Mouse (Mus musculus) right cerebral cortex, postnatal 25 days (tissue): Measurements from ENCODE around the gene Mslnl.
"Not testable (repeated sequence)": the region's sequence is repeated elsewhere in the genome, so short reads cannot be mapped to it uniquely, and the experiment has no call there.

Experiments used
- DNase-seq: peaks from one replicate; pipeline ENCODE4 v3.0.0; 2022

Mslnl gene

GRCm38 (mm10) chr17:25735745-25736144, at the start of gene Mslnl:
Gene Mslnl, plus strand, starts transcription at chr17:25736042.
- no peak for DNase-seq

- no peak for DNase-seq
These were observed 49.5 kb upstream of the Mslnl start for GRCm38 (mm10) chr17:25686323-25686722.

- DNase-seq: no peak
These were observed 46.9 kb upstream of the Mslnl start for GRCm38 (mm10) chr17:25688922-25689321.

DNA sequence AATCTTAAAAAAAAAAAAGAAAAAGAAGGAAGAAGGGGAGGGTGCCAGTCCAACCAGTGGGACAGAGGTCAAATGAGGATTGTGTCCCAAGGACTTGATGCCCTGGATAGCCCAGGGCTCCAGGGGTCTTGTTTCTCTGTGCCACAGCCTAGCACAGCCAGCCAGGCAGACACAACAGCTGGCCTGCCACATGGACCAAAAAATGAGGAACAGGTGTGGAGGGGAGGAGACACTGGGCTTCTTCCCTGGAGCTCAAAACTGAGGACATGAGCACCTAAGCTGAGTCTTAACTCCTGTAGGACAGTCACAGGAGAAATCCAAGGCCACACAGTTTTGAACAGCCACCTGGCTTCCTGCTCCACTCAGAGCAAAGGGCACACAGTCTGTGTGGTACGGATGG, 39.6 kb upstream of the Mslnl start:
- DNase-seq: no peak

DNA sequence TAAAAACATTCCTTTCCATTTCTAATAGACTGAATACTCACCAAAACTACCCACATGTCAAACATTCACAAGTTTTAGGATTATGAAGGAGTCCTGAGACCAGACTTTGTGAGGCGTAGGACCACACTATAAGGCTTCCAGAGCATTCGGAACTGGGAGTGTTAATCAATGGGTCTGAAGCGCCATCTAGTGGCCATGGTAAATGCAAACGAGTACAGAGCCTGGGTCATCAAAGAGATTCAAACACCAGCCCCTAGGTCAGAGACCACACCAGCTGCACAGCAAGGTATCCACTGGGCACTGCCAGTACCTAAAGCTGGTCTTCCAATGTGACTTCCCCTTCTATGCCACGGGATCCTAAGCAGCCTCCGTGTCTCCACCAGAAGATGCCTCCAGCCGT, 37.4 kb upstream of the Mslnl start:
- DNase-seq: peak; percentile 74

- DNase-seq: no peak
These were observed 34.9 kb upstream of the Mslnl start for GRCm38 (mm10) chr17:25700863-25701496.

DNA sequence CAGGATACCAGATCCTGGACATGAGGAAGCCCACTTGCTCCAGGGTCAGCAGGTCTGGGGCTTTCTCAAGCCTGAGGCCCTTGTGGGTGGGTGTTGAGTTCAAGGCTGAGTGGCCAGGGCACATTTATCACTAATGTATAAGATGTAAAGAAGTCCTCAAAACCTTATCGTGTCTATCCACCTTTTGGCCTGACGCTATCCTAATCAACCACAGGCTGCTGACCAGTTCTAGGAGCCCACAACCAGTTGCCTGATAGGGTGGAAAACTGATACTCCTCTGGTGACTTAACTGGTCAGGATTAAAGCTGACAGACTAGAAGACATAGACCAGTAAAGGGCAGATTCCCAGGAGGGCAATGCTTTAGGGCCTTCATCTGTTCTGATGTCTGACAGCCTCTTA, 25.8 kb upstream of the Mslnl start:
- DNase-seq: no peak

DNA sequence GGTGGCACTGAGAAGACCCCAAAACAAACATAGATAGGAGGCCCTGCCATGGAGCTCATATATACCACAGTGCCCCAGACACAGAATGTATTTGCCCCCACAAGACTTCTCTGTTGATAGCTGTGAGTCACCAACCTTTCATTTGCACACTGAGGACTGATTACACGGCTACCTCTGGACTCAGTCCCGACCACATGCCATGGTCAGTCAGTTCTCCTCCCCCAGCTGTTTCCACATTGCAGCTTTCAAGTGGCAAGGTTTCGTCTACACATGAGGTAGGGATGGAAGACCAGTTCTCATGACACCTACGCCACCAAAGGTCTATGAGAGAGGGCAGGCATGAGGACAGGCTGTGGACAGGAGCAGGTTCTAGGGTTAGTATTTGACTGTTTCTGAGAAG, 24.7 kb upstream of the Mslnl start:
- DNase-seq: no peak

DNA sequence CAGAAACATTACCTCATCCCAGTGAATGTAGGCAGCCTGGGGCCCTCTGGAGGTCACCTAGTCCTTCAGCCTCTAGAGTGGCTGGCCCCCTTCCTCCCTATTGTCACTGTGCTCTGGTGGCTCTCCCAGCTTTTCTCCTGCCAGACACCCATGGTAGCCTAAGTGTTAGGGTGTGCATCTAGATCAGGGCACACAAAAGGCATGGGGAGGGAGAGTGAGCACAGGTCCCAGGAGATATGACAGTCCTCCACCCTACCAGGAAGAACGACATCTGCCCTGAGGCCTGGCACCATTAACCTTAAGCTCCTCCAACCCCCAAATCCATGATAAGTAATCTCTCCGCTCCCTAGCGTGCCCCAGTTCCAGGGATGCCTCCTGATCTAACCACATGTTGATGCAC, 20.2 kb upstream of the Mslnl start:
- DNase-seq: no peak

DNA sequence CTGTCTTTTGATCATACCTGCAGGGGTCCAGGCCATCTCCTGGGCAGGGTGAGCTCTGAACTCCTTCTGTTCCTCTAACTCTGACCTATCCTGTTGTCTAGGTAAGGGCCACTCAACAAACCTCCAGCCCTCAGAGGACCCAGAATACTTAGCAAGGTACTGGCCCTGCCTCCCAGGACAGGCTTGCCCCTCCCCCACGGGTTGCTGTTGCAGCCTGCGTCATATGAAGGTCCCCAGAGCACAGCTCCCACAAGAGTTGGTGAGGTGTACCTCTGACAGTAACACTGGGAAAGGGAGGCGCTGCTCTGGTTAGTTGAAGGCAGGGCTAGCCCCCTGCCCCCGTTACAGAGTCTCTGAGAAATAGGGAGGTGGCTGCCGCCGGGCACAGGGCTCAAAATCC, 19.7 kb upstream of the Mslnl start:
- DNase-seq: no peak

DNA sequence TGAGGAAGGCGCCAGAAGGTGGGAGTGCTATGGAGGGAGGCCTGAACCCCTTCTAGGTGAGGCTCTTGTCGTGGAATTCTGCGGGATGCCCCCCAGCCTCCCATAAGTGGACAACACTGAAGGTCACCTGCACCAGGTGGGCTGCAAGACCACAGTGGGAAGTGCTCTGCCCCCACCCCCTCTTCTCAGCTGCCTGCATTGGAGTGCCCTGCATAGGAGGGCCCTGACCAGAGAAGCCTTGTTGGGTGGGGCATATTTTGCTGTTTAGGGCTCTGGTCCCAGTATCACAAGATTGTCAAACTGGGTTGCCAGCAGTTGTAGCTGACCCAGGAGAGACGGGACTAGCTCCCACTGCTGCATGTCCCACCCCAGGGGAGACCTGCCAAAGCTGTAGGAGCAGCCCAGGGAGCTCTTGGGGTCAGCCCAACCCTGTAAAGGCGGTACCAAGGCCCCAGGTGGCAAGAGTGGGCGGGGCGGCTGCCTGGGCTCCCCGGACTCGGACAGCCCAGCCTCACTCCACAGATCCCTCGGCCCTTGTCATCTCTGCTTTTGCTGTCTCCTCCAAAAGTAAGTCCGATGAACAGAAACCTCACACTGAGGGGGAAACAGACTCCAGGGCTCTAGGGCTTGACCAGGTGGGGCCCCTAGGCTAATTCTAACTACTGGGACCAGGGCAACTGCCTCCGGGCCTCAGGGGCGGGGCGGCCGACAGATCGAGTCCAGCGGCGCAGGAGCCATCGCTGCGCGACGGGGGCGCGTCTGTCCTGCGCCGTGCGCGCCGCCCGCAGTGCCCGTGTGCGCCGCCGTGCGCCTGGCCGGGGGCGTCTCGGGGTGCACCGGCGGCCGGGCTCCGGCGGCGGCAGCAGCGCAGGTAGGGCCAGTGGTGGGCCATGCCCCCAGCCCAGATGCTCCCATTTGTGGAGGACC, 18.9 kb upstream of the Mslnl start, which contains the start of gene Gng13:
TSS of gene Gng13 (plus strand) at position 461 of the 927 bp plus-strand sequence.
- peak; percentile 72 for DNase-seq

DNA sequence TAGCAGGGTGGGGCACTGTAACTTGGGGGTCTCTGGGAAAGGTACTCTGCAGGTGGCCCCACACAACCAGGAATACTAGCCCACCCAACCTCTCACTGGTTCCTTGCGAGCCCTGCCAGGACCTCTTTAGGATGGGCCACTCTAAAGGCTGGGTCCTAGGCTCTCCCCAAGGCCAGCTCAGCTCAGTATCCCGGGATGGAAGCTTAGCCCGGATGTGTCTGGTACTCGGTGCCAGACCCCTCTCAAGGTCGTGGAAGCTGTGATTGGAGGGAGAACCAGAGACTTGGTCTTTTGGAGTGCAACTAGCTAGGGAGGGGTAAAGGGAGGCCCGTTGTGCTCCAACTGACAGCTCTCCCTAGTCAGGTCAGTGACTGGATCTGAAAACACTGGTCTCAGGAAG, 18.2 kb upstream of the Mslnl start:
- DNase-seq: no peak

DNA sequence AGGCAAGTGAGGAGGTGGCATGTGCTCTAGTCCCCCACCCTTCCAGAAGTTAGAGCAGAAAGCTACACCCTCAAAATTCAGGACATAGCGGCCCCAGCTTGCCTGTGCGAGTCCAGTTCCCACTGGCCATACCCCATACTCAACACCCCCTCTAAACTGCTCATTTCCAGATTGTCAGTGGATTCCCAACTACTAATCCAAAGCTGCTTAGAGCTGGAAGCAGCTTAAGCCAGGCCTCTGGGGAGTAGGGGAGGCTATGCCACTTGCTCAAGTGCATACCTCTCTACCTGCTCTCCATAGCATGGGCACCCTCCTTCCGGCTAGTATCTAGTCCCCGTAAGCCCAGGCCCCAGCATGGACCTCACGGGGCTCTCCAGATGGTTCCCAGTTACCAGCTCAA, 14.4 kb upstream of the Mslnl start:
- no peak for DNase-seq

DNA sequence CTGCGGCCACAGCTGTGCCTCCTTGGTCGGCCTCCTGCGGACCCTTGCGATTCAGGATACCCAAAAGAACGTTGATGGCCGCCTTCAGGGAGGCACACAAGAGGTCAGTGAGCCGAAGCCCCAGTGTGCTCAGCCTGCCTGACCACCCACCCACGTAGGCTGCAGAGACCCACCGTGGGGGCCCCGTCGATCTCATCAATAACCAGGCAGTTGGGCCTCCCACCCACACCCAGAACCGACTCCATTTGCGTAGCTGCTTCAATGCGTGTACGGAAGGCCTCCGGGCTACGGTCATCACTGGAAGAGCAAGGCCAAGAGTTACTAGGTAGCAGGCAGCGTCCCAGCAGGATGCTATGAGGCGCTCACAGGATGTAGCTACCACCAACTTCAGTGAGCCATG, 12.4 kb upstream of the Mslnl start:
- DNase-seq: no peak

- DNase-seq: no peak
These were observed 11.9 kb upstream of the Mslnl start for GRCm38 (mm10) chr17:25723919-25724318.

DNA sequence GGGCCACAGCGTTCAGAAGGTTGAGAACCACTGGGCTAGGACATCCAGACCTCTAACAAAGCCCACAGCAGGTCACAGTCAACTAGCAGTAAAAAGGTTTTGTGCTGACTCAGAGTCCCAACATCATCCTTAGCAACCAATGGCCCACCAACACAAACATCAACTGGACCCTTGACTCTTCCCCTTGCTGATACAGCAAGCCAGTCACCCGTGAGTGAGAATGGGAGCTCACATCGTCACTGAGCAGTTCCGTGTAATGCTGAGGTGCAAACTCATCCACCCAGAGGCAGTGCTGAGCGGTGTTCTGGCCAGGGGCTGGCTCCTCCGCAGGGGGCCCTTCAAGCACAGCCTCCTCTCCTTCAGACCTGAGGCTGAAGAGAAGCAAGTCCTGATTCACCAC, 10.6 kb upstream of the Mslnl start:
- DNase-seq: no peak

DNA sequence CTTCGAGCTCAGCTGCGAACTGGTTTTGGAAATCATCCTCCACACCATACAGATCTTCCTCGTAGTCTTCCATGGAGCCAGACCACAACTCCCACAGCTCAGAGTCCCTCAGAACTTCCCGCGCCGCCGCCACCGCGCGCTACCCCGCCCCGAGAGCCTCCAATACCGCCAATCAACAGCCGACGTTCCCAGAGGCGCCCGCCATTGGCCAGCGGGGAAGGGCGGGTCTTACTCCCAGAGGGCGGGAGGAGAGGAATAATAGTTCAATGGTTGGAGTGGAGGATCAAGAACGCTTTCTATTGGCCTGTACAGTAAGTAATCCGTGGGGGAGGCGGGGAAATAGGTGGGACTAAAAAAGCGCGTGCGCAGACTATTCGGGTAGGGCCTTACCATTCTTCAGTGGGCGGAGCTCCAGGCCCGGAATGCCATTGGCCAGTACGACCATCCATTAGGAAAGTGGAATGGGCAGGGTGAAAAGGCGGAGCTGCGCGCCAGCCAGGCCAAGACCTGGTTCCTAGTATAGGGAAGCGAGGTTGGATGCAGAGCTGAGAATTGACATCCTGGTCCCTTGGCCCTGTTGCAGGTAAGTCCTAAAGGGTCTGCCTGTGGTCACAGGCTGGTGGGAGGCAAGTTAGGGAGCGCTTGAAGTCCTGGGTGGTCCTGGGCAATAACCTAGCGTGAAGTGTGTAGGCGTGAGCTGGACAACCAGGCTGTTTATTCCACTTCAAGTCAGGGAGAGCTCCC, 8.4 kb upstream of the Mslnl start, which contains the start of the genes Chtf18 and Rpusd1:
TSS of gene Chtf18 (minus strand) at position 155 of the 744 bp plus-strand sequence.
TSS of gene Rpusd1 (plus strand) at position 406 of the 744 bp plus-strand sequence.
- DNase-seq: peak; percentile 98

GRCm38 (mm10) chr17:25728009-25728270, 7.9 kb upstream of the Mslnl start:
- no peak for DNase-seq

GRCm38 (mm10) chr17:25732082-25732481, 3.8 kb upstream of the Mslnl start:
- peak; percentile 75 for DNase-seq

- DNase-seq: no peak
These were observed 596 bp upstream of the Mslnl start for GRCm38 (mm10) chr17:25735246-25735645.

GRCm38 (mm10) chr17:25738861-25739260, 3.0 kb downstream of the Mslnl start:
- no peak for DNase-seq

DNA sequence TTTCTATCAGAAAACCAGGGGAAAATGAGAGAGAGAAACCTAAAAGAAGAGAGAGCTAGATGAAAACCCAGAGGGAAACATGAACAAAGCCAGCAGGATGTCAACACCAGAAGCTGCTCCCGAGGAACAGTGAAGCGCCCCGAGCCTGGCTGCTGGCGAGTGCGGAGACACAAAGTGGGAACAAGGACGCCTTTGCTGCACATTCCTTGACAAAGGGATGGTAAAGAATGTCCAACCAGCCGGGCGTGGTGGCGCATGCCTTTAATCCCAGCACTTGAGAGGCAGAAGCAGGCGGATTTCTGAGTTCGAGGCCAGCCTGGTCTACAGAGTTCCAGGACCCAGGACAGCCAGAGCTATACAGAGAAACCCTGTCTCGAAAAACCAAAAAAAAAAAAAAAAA, 5.6 kb downstream of the Mslnl start:
- not testable (repeated sequence) for DNase-seq

- DNase-seq: no peak
These were observed 8.0 kb downstream of the Mslnl start for GRCm38 (mm10) chr17:25743831-25744230.

- no peak for DNase-seq
These were observed 8.5 kb downstream of the Mslnl start for GRCm38 (mm10) chr17:25744311-25744710.
